Mouse (Mus musculus) c-Kit-positive CD71-positive TER-119-negative erythroid progenitor cells, embryonic 14.5 days (primary cell): ENCODE data around the gene Tnk1.
A peak's percentile ranks its signal among the peaks of the same experiment; 100 is the strongest.

ENCODE experiments used
- DNase-seq: peaks from one replicate; pipeline ENCODE4 v3.0.0-alpha.2; 2013; ENCODE audit warnings: low read depth

Tnk1 gene

GRCm38 (mm10) chr11:69858113-69858998 lies at the start of gene Tnk1:
Tnk1 (minus strand) TSS chr11:69858730.
- DNase-seq, result no peak

- DNase-seq, result no peak
Measured at GRCm38 (mm10) chr11:69904311-69904710, 45.8 kb upstream of the Tnk1 start.

- no peak for DNase-seq
Measured at GRCm38 (mm10) chr11:69902972-69903371, 44.4 kb upstream of the Tnk1 start.

- DNase-seq, result no peak
Measured at GRCm38 (mm10) chr11:69901993-69902392, 43.5 kb upstream of the Tnk1 start.

- peak; percentile 95 for DNase-seq
Measured at GRCm38 (mm10) chr11:69901406-69901846, 42.9 kb upstream of the Tnk1 start.

GRCm38 (mm10) chr11:69900471-69901405 lies 42.2 kb upstream of the Tnk1 start, which contains the start of the genes 2810408A11Rik and Neurl4:
2810408A11Rik (minus strand) TSS chr11:69900987.
Neurl4 (plus strand) TSS chr11:69901072.
- DNase-seq, result peak; percentile 96

- no peak for DNase-seq
Measured at GRCm38 (mm10) chr11:69899870-69900269, 41.3 kb upstream of the Tnk1 start.

GRCm38 (mm10) chr11:69895291-69895690 lies 36.8 kb upstream of the Tnk1 start, which contains the start of gene Acap1:
Acap1 (minus strand) TSS chr11:69895539.
- DNase-seq, result no peak

GRCm38 (mm10) chr11:69894671-69895070 lies 36.1 kb upstream of the Tnk1 start:
- DNase-seq, result no peak

- no peak for DNase-seq
Measured at GRCm38 (mm10) chr11:69891482-69891881, 33.0 kb upstream of the Tnk1 start.

- DNase-seq, result peak; percentile 55
Measured at GRCm38 (mm10) chr11:69886907-69887635, 28.5 kb upstream of the Tnk1 start.

GRCm38 (mm10) chr11:69884663-69885062 lies 26.1 kb upstream of the Tnk1 start:
- no peak for DNase-seq

GRCm38 (mm10) chr11:69884240-69884639 lies 25.7 kb upstream of the Tnk1 start:
- no peak for DNase-seq

- no peak for DNase-seq
Measured at GRCm38 (mm10) chr11:69883527-69884151, 25.1 kb upstream of the Tnk1 start.

- DNase-seq, result no peak
Measured at GRCm38 (mm10) chr11:69883066-69883465, 24.5 kb upstream of the Tnk1 start.

GRCm38 (mm10) chr11:69881787-69882670 lies 23.5 kb upstream of the Tnk1 start:
- DNase-seq, result no peak

- peak; percentile 51 for DNase-seq
Measured at GRCm38 (mm10) chr11:69880853-69881603, 22.5 kb upstream of the Tnk1 start, which contains the start of gene Kctd11. Kctd11 (minus strand) TSS chr11:69881406.

GRCm38 (mm10) chr11:69880506-69880852 lies 21.9 kb upstream of the Tnk1 start:
- peak; percentile 74 for DNase-seq

GRCm38 (mm10) chr11:69879711-69880110 lies 21.2 kb upstream of the Tnk1 start:
- DNase-seq, result no peak
